Mouse (Mus musculus): ENCODE measurements around the gene Adam23.
"Not testable (repeated sequence)": the region's sequence is repeated elsewhere in the genome, so short reads cannot be mapped to it uniquely, and the experiment has no call there.

GRCm38 (mm10) chr1:63630390-63630789, 184.7 kb downstream of the Adam23 start:
- not testable (repeated sequence) for TF ChIP-seq CTCF (conservative IDR thresholded peaks at IDR 0.05 in 1 of 2, IDR thresholded peaks at IDR 0.05 in 1 of 2; ENCODE audit: low read depth in 2 of 2, low read length in 2 of 2); POLR2A (IDR thresholded peaks at IDR 0.05; ENCODE audit: low read depth, low read length); SIN3A (IDR thresholded peaks at IDR 0.05; ENCODE audit: low read length); EP300 (IDR thresholded peaks at IDR 0.05; ENCODE audit: low read length); UBTF (IDR thresholded peaks at IDR 0.05; ENCODE audit: low read depth, low read length); MAFK (IDR thresholded peaks at IDR 0.05; ENCODE audit: insufficient replicate concordance, low read length); NRF1 (IDR thresholded peaks at IDR 0.05; ENCODE audit: low read depth, low read length); MAX (IDR thresholded peaks at IDR 0.05; ENCODE audit: low read length)

Data from CH12.LX (cell line).